Mouse (Mus musculus): Measurements from ENCODE around the gene Arrb2. TPM values are rescaled to one million over a fixed set of nuclear protein-coding genes. Genes with fewer than 3 reads are reported as not detected.

Gene Arrb2
- polyA plus RNA-seq, 1 experiment from 2014 or later = 31.4 TPM

DNA sequence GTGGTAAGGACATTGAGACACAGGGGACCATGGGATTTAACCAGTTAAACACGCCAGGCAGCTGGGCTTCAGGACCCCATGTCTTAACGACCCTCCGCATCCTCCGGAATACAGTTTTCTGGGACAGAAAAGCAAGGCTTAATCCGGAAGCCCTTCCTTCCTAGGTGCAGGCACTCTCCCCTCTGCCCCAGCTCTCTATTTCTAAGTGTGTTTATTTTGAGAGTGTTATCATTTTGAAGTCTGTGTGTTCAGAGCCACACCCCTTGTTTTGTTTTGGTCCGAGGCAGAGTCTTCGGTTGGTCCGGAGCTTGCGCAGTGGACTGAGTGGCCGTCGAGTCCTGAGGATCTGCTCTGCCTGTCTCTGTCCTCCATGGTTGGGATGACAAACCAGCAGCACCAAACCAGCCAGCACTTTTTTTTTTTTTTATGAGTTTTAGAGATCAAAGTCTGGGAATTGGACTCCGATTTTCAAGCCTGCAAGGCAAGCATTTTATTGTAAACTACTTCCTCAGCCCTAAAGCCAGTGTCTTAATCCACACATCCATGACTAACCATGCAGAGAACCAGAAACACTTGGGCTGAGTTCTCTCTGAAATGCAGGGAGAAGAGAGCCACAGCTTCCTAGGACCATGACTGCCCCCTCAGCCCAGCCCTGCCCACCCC is 42.6 kb downstream of the Arrb2 start:
- Histone ChIP-seq H3K27me3 (ENCODE audit: poor library complexity, severe bottlenecking) (no peaks in the 10 kb centered on the region), H3K36me3 (replicated peaks) (no peaks in the 10 kb centered on the region), H3K4me1 (no peaks in the 10 kb centered on the region), H3K4me3 (no peak overlapping the region), H3K9me3 (no peaks in the 10 kb centered on the region), H3K27ac (no peak overlapping the region)
- no peak for DNase-seq (ENCODE audit: extremely low spot score, low spot score)
- 88% methylated on average over 12 of the region's 12 CpGs for WGBS

DNA sequence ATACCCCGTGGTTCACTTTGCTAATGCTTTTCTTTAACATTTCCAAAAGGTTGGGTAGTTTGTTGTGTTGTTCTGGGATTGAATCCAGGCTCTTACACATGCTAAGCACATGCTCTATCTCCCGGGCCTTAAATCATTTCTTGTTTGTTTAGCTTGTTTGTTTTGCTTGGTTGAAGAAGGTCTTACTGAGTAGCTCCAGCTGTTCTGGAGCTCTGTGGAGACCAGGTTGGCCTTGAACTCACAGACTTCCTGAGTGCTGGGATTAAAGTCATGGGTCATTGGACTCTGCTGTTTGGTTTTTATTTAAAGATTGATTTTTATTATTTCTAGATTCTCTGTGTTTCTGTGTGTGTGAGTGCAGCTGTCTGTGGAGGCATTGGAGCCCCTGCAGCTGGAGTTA is 53.1 kb downstream of the Arrb2 start:
- DNase-seq (ENCODE audit: extremely low spot score, low spot score) = no peak
- no peak overlapping the region for H3K27ac ChIP-seq
- H3K4me3 ChIP-seq = no peak overlapping the region
- no peaks in the 10 kb centered on the region for H3K36me3 ChIP-seq (replicated peaks)
- no peaks in the 10 kb centered on the region for H3K27me3 ChIP-seq (ENCODE audit: poor library complexity, severe bottlenecking)
- H3K9me3 ChIP-seq = no peaks in the 10 kb centered on the region
- WGBS = 69% methylated on average over 2 of the region's 2 CpGs
- no peaks in the 10 kb centered on the region for H3K4me1 ChIP-seq

DNA sequence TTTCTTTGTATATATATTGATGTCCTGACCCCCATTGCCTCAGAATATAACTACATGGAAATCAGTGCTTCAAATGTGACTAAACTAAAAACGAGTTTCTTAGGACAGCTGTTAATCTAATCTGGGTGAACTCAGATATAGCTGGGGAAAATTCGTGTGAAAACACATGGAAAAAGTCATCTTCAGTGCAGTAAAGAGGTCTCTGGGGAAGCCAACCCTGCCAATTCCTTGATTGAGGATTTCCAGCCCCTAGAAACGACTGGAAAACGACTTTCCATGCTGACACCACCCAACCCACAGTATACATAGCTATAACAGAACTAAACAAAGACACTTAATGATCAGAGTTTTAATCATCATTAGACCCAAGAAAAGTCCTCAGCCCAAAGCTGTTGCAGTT is 55.4 kb downstream of the Arrb2 start:
- no peak for DNase-seq (ENCODE audit: extremely low spot score, low spot score)
- no peaks in the 10 kb centered on the region for H3K27me3 ChIP-seq (ENCODE audit: poor library complexity, severe bottlenecking)
- 70% methylated on average over 4 of the region's 4 CpGs for WGBS

DNA sequence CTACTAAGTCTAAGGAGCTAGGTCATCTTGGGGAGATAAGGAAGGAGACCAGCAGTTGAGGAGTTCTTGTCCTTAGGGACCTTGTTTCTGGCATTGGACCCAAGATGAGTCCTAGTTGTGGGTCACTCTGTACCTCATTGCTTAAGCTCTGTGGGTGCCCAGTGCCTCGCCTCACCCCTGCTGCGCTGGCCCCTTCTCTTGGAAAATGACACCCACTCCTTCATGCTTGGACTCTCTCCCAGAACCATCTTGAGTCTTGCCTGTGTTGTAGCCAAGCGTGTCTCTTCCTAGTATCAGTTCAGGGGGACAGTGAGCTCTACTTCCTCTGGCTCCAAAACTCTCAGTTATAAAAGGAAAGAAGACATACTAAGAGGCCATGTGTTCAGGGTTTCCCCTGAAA is 56.7 kb downstream of the Arrb2 start:
- no peaks in the 10 kb centered on the region for H3K36me3 ChIP-seq (replicated peaks)
- DNase-seq (ENCODE audit: extremely low spot score, low spot score) = no peak
- 84% methylated on average over 3 of the region's 3 CpGs for WGBS

More for the DNA sequence above, 55.4 kb downstream of the Arrb2 start:
- Histone ChIP-seq H3K4me1 (no peaks in the 10 kb centered on the region), H3K9me3 (peaks cover 5% of the 10 kb centered on the region), H3K27ac (no peak overlapping the region), H3K36me3 (replicated peaks) (no peaks in the 10 kb centered on the region), H3K4me3 (no peak overlapping the region)

DNA sequence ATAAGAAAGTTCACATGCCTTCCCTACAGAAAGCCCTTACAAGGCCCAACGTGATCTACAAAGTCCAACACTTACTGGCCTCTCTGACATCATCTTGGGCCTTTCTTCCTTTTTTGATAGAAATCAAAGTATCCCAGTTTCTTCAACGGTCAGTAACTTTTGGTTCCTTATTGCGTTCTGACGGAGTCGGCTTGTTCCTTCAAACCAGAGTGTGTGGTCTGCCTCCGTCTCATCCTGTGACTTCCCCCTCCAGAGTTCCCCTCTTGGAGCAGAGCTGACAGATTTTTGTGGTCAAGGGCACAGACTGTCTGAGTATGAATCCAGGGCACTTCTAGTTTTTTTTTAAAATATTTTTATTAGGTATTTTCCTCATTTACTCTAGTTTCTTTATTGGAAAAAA is 57.2 kb downstream of the Arrb2 start:
- no peaks in the 10 kb centered on the region for H3K36me3 ChIP-seq (replicated peaks)
- H3K27ac ChIP-seq = no peak overlapping the region
- H3K9me3 ChIP-seq = peaks cover 5% of the 10 kb centered on the region
- DNase-seq (ENCODE audit: extremely low spot score, low spot score) = no peak
- WGBS = 93% methylated on average over 6 of the region's 6 CpGs
- no peaks in the 10 kb centered on the region for H3K27me3 ChIP-seq (ENCODE audit: poor library complexity, severe bottlenecking)
- H3K4me1 ChIP-seq = no peaks in the 10 kb centered on the region
- no peak overlapping the region for H3K4me3 ChIP-seq

More for the DNA sequence above, 56.7 kb downstream of the Arrb2 start:
- H3K27me3 ChIP-seq (ENCODE audit: poor library complexity, severe bottlenecking) = no peaks in the 10 kb centered on the region
- H3K4me3 ChIP-seq = no peak overlapping the region
- H3K27ac ChIP-seq = no peak overlapping the region
- H3K9me3 ChIP-seq = peaks cover 5% of the 10 kb centered on the region
- H3K4me1 ChIP-seq = no peaks in the 10 kb centered on the region

Small RNA genes lying within 50 kb of the gene (microRNA-seq; reads per million reads assigned to microRNA genes)
- gene Mir7115 = not detected

Other genes starting within 250 kb of the Arrb2 start
- 0.79 and 1.2 TPM in 2 replicates for gene Slc16a11, start 219.9 kb upstream of the Arrb2 start, polyA plus RNA-seq (2016; fragmentation: Nextera tagmentation; extraction: Ambion mirVana)
- 14.6 and 16.1 TPM in 2 replicates for gene Slc16a13, start 211.6 kb upstream of the Arrb2 start, polyA plus RNA-seq (2016; fragmentation: Nextera tagmentation; extraction: Ambion mirVana)
- gene Bcl6b, start 202.8 kb upstream of the Arrb2 start, polyA plus RNA-seq (2016; fragmentation: Nextera tagmentation; extraction: Ambion mirVana) = 4.5 and 4.7 TPM in 2 replicates
- 227 TPM in 2 replicates for gene 0610010K14Rik, start 194.7 kb upstream of the Arrb2 start, polyA plus RNA-seq (2016; fragmentation: Nextera tagmentation; extraction: Ambion mirVana)
- 7.9 and 10.1 TPM in 2 replicates for gene Gm21988, start 192.8 kb upstream of the Arrb2 start, polyA plus RNA-seq (2016; fragmentation: Nextera tagmentation; extraction: Ambion mirVana)
- 83.9 and 92.7 TPM in 2 replicates for gene Rnasek, start 192.8 kb upstream of the Arrb2 start, polyA plus RNA-seq (2016; fragmentation: Nextera tagmentation; extraction: Ambion mirVana)
- 2.5 and 2.7 TPM in 2 replicates for gene Alox12, start 177.3 kb upstream of the Arrb2 start, polyA plus RNA-seq (2016; fragmentation: Nextera tagmentation; extraction: Ambion mirVana)
- not detected in 2 replicates for gene Alox12e, start 110.0 kb upstream of the Arrb2 start, polyA plus RNA-seq (2016; fragmentation: Nextera tagmentation; extraction: Ambion mirVana)
- gene Alox15, start 80.6 kb upstream of the Arrb2 start, polyA plus RNA-seq (2016; fragmentation: Nextera tagmentation; extraction: Ambion mirVana) = 0.10 and 0.29 TPM in 2 replicates
- 56.2 and 58.8 TPM in 2 replicates for gene Pelp1, start 22.6 kb upstream of the Arrb2 start, polyA plus RNA-seq (2016; fragmentation: Nextera tagmentation; extraction: Ambion mirVana)
- 43.5 and 44.5 TPM in 2 replicates for gene Med11, start 19.3 kb downstream of the Arrb2 start, polyA plus RNA-seq (2016; fragmentation: Nextera tagmentation; extraction: Ambion mirVana)
- gene Zmynd15, start 26.8 kb downstream of the Arrb2 start, polyA plus RNA-seq (2016; fragmentation: Nextera tagmentation; extraction: Ambion mirVana) = 0.14 and 0.38 TPM in 2 replicates
- 0.40 and 0.47 TPM in 2 replicates for gene Cxcl16, start 27.3 kb downstream of the Arrb2 start, polyA plus RNA-seq (2016; fragmentation: Nextera tagmentation; extraction: Ambion mirVana)
- 0.52 and 0.82 TPM in 2 replicates for gene Tm4sf5, start 72.6 kb downstream of the Arrb2 start, polyA plus RNA-seq (2016; fragmentation: Nextera tagmentation; extraction: Ambion mirVana)
- 0.22 TPM in 1 of 2 replicates, not detected in the other for gene Vmo1, start 82.0 kb downstream of the Arrb2 start, polyA plus RNA-seq (2016; fragmentation: Nextera tagmentation; extraction: Ambion mirVana)
- 0.15 and 0.54 TPM in 2 replicates for gene Gltpd2, start 86.6 kb downstream of the Arrb2 start, polyA plus RNA-seq (2016; fragmentation: Nextera tagmentation; extraction: Ambion mirVana)
- gene Psmb6, start 92.7 kb downstream of the Arrb2 start, polyA plus RNA-seq (2016; fragmentation: Nextera tagmentation; extraction: Ambion mirVana) = 1,074 and 1,112 TPM in 2 replicates
- not detected in 2 replicates for gene Gm40193, start 100.3 kb downstream of the Arrb2 start, polyA plus RNA-seq (2016; fragmentation: Nextera tagmentation; extraction: Ambion mirVana)
- 2.7 and 3.1 TPM in 2 replicates for gene Pld2, start 107.4 kb downstream of the Arrb2 start, polyA plus RNA-seq (2016; fragmentation: Nextera tagmentation; extraction: Ambion mirVana)
- gene Mink1, start 130.2 kb downstream of the Arrb2 start, polyA plus RNA-seq (2016; fragmentation: Nextera tagmentation; extraction: Ambion mirVana) = 12.5 and 12.7 TPM in 2 replicates
- gene 4930544D05Rik, start 183.2 kb downstream of the Arrb2 start, polyA plus RNA-seq (2016; fragmentation: Nextera tagmentation; extraction: Ambion mirVana) = not detected in 2 replicates
- not detected in 2 replicates for gene Chrne, start 186.6 kb downstream of the Arrb2 start, polyA plus RNA-seq (2016; fragmentation: Nextera tagmentation; extraction: Ambion mirVana)
- gene Gp1ba, start 206.5 kb downstream of the Arrb2 start, polyA plus RNA-seq (2016; fragmentation: Nextera tagmentation; extraction: Ambion mirVana) = 0.56 and 1.00 TPM in 2 replicates
- gene Rnf167, start 214.6 kb downstream of the Arrb2 start, polyA plus RNA-seq (2016; fragmentation: Nextera tagmentation; extraction: Ambion mirVana) = 71.3 and 79.9 TPM in 2 replicates
- gene Slc25a11, start 214.8 kb downstream of the Arrb2 start, polyA plus RNA-seq (2016; fragmentation: Nextera tagmentation; extraction: Ambion mirVana) = 138 TPM in 2 replicates
- 1,843 and 1,871 TPM in 2 replicates for gene Pfn1, start 222.0 kb downstream of the Arrb2 start, polyA plus RNA-seq (2016; fragmentation: Nextera tagmentation; extraction: Ambion mirVana)
- 33.4 and 44.7 TPM in 2 replicates for gene Eno3, start 224.6 kb downstream of the Arrb2 start, polyA plus RNA-seq (2016; fragmentation: Nextera tagmentation; extraction: Ambion mirVana)
- 176 and 181 TPM in 2 replicates for gene Spag7, start 236.8 kb downstream of the Arrb2 start, polyA plus RNA-seq (2016; fragmentation: Nextera tagmentation; extraction: Ambion mirVana)

Measured in forebrain, embryonic 10.5 days (tissue).